Mouse (Mus musculus): ENCODE measurements around the gene Slc25a1.

GRCm38 (mm10) chr16:17920586-17920985, 7.4 kb downstream of the Slc25a1 start:
- no peak for TF ChIP-seq CTCF (IDR thresholded peaks at IDR 0.05)
- TF ChIP-seq EP300 (IDR thresholded peaks at IDR 0.05) = no peak
